Mouse (Mus musculus): ENCODE measurements around the gene Lrch1. TPM values are rescaled to one million over a fixed set of nuclear protein-coding genes. Genes with fewer than 3 reads are reported as not detected.
A peak's percentile ranks its signal among the peaks of the same experiment; 100 is the strongest.

Lrch1 gene
- total and polyA plus RNA-seq, 3 experiments, result 2.8 to 6.1 TPM; not detected in 1

DNA sequence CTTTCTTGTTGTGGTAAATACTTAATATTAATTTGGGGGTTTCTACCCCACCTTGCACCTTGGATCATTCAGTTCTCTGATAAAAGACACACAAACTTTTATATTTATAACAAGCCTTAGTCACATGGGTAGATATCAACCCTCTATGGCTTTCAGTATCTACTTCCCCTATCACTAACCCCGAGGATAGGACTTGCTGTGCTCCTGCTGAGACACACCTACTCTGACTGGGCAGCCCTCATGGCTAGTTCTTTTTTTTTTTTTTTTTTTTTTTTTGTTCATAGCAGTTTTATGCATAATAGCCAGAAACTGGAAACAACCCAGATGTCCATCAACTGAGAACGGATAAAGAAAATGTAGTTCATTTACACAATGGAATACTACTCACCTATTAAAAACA is 106.0 kb downstream of the Lrch1 start (continued):
- TF ChIP-seq RCOR1 (IDR thresholded peaks at IDR 0.05; ENCODE audit: low read depth, low read length), result 0 out of 2 replicates have a peak, but pooled peaks have one; percentile 48
- TF ChIP-seq MAX (IDR thresholded peaks at IDR 0.05; ENCODE audit: low read length), result peak; percentile 53
- TF ChIP-seq NRF1 (IDR thresholded peaks at IDR 0.05; ENCODE audit: insufficient read depth, low read depth, low read length, poor library complexity, severe bottlenecking), result no peak
- no peak for TF ChIP-seq ZC3H11A (IDR thresholded peaks at IDR 0.05; ENCODE audit: low read depth, low read length)

DNA sequence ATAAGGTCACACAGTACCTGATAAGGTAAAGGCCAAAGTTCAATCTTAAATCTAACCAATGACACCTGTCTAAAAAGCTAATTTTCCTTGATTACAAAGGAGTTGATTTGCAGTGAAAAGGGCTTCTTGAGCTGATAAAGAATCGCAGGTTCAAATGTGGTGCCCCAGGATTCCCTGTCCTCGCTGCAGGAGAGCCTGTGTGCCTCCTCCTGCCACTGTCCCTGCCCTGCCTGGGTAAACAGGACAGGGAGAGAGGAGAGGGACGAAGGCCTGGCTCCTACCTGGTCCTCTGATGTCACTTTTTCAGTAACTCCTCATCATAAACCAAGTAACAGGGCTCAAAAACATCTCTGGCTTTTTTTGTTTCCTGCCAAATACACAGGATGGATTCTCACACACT is 106.4 kb downstream of the Lrch1 start:
- H3K4me3 ChIP-seq (ENCODE audit: control insufficient read depth in 1 of 2, insufficient read depth in 1 of 2, low read depth in 2 of 2, low read length in 2 of 2), result no peak overlapping the region
- peak overlapping the region; percentile 18; the same call in 1 of the 2 replicates for H3K9ac ChIP-seq (ENCODE audit: control insufficient read depth, low read depth, low read length, poor library complexity, severe bottlenecking)
- peaks cover 0 to 13% of the 10 kb centered on the region in 2 experiments; a peak in 2 of 4 replicates for H3K36me3 ChIP-seq (ENCODE audit: control insufficient read depth in 1 of 2, insufficient read depth in 2 of 2, low read length in 2 of 2)
- no peaks in the 10 kb centered on the region for H3K27me3 ChIP-seq (ENCODE audit: control insufficient read depth in 1 of 2, insufficient read depth in 2 of 2, low read length in 2 of 2)
- TF ChIP-seq ZNF384 (IDR thresholded peaks at IDR 0.05; ENCODE audit: low read depth, low read length) (no peak), MAX (IDR thresholded peaks at IDR 0.05; ENCODE audit: low read length) (no peak), TCF12 (IDR thresholded peaks at IDR 0.05; ENCODE audit: low read depth, low read length) (no peak), ELF1 (IDR thresholded peaks at IDR 0.05; ENCODE audit: low read depth, low read length) (no peak), EP300 (IDR thresholded peaks at IDR 0.05; ENCODE audit: low read depth in 1 of 2, low read length in 2 of 2) (no peak), MXI1 (IDR thresholded peaks at IDR 0.05; ENCODE audit: low read depth, low read length) (no peak), RCOR1 (IDR thresholded peaks at IDR 0.05; ENCODE audit: low read depth, low read length) (no peak), USF1 (IDR thresholded peaks at IDR 0.05; ENCODE audit: low read depth, low read length) (no peak), NELFE (IDR thresholded peaks at IDR 0.05; ENCODE audit: low read depth, low read length) (no peak)
- peak overlapping the region; percentile 0; the same call in 1 of the 2 replicates for H3K27ac ChIP-seq (ENCODE audit: control insufficient read depth, low read depth, low read length)
- H3K9me3 ChIP-seq (replicated peaks; ENCODE audit: insufficient read depth, low read length), result no peaks in the 10 kb centered on the region
- no peak for DNase-seq (ENCODE audit: low read depth, low spot score)
- no peaks in the 10 kb centered on the region for H3K79me2 ChIP-seq (ENCODE audit: control insufficient read depth, insufficient read depth, low read length, poor library complexity)
- H3K4me1 ChIP-seq (ENCODE audit: control insufficient read depth in 1 of 2, insufficient read depth in 2 of 2, low read length in 2 of 2), result peaks cover 4 to 8% of the 10 kb centered on the region in 2 experiments

DNA sequence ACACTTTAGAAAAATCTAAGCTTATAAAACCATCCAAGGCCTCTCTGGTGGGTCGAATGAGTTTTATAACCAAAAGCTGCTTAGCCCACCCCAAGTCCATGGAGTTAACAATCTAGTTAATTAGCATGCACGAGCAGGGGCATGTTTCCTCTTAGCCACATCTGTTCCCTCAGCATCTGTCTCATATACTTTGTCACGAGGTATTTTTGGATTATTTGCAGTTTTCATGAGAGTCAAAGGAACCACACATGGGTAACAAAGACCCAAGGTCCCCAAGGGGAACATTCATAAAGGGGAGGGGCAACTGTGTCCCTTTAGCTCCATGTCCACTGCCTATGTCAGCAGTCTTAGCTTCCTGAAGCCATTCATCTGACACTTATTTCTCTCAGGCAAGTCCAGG is 106.9 kb downstream of the Lrch1 start:
- DNase-seq (ENCODE audit: low read depth, low spot score), result no peak
- no peak overlapping the region for H3K4me3 ChIP-seq (ENCODE audit: control insufficient read depth in 1 of 2, insufficient read depth in 1 of 2, low read depth in 2 of 2, low read length in 2 of 2)

More for the DNA sequence above, 106.9 kb downstream of the Lrch1 start:
- H3K27me3 ChIP-seq (ENCODE audit: control insufficient read depth in 1 of 2, insufficient read depth in 2 of 2, low read length in 2 of 2), result no peaks in the 10 kb centered on the region
- no peak overlapping the region for H3K9ac ChIP-seq (ENCODE audit: control insufficient read depth, low read depth, low read length, poor library complexity, severe bottlenecking)
- H3K4me1 ChIP-seq (ENCODE audit: control insufficient read depth in 1 of 2, insufficient read depth in 2 of 2, low read length in 2 of 2), result peaks cover 4 to 7% of the 10 kb centered on the region in 2 experiments
- H3K36me3 ChIP-seq (ENCODE audit: control insufficient read depth in 1 of 2, insufficient read depth in 2 of 2, low read length in 2 of 2), result peaks cover 0 to 13% of the 10 kb centered on the region in 2 experiments; a peak in 2 of 4 replicates
- no peak for TF ChIP-seq NELFE (IDR thresholded peaks at IDR 0.05; ENCODE audit: low read depth, low read length)
- TF ChIP-seq HCFC1 (IDR thresholded peaks at IDR 0.05; ENCODE audit: low read depth, low read length), result no peak
- no peak for TF ChIP-seq POLR2AphosphoS2 (IDR thresholded peaks at IDR 0.05; ENCODE audit: low read length)
- TF ChIP-seq ZNF384 (IDR thresholded peaks at IDR 0.05; ENCODE audit: low read depth, low read length), result no peak
- TF ChIP-seq NRF1 (IDR thresholded peaks at IDR 0.05; ENCODE audit: insufficient read depth, low read depth, low read length, poor library complexity, severe bottlenecking), result no peak
- TF ChIP-seq USF1 (IDR thresholded peaks at IDR 0.05; ENCODE audit: low read depth, low read length), result no peak
- TF ChIP-seq CHD2 (IDR thresholded peaks at IDR 0.05; ENCODE audit: low read length), result no peak
- TF ChIP-seq ZKSCAN1 (IDR thresholded peaks at IDR 0.05; ENCODE audit: low read depth, low read length), result no peak
- no peaks in the 10 kb centered on the region for H3K9me3 ChIP-seq (replicated peaks; ENCODE audit: insufficient read depth, low read length)
- H3K79me2 ChIP-seq (ENCODE audit: control insufficient read depth, insufficient read depth, low read length, poor library complexity), result no peaks in the 10 kb centered on the region
- no peak overlapping the region for H3K27ac ChIP-seq (ENCODE audit: control insufficient read depth, low read depth, low read length)
